25 mouse cellular contexts compared by ENCODE assay signal in genomic region chr13:114909514-114909913, GRCm38 (mm10).
"Had no signal": no experiment of that assay in that cellular context is flagged by ENCODE, and none has a peak within 500 bp of the region (broad histone marks: within the 10 kb centered on the region; RNA-seq: fewer than 3 reads in every experiment).

No protein-coding gene starts in this region.

- H3K9ac ChIP-seq: heart, embryonic 12.5 days; hindbrain, embryonic 12.5 days; hindbrain, embryonic 14.5 days; intestine, embryonic 15.5 days; limb, embryonic 13.5 days; limb, embryonic 15.5 days had no signal

- H3K27ac ChIP-seq: gastrocnemius, adult 2 months; heart, embryonic 10.5 days; hindbrain, embryonic 10.5 days; hindbrain, embryonic 12.5 days; hindbrain, embryonic 14.5 days; intestine, embryonic 15.5 days; layer of hippocampus, adult 2 months; left cerebral cortex, adult 2 months; limb, embryonic 13.5 days; limb, embryonic 15.5 days had no signal

- H3K4me1 ChIP-seq: heart, embryonic 10.5 days; heart, embryonic 12.5 days; hindbrain, embryonic 12.5 days; intestine, embryonic 15.5 days; limb, embryonic 13.5 days; limb, embryonic 15.5 days had no signal

- H3K9me3 ChIP-seq: heart, embryonic 10.5 days; heart, embryonic 12.5 days; hindbrain, embryonic 10.5 days; hindbrain, embryonic 12.5 days; intestine, embryonic 15.5 days; limb, embryonic 13.5 days; limb, embryonic 15.5 days had no signal

- H3K36me3 ChIP-seq: heart, embryonic 10.5 days; heart, embryonic 12.5 days; hindbrain, embryonic 10.5 days; hindbrain, embryonic 12.5 days; intestine, embryonic 15.5 days; limb, embryonic 13.5 days; limb, embryonic 15.5 days had no signal

- DNase-seq: gastrocnemius, adult 2 months; gastrocnemius, postnatal 10 days; gastrocnemius, postnatal 25 days; heart, adult 18-20 months; heart, postnatal 10 days; heart, postnatal 4 days; kidney, adult 18-20 months; kidney, adult 8-10 months; kidney, postnatal 10 days; kidney, postnatal 25 days; kidney, postnatal 4 days; left cerebral cortex, postnatal 4 days had no signal

- H3K4me3 ChIP-seq: gastrocnemius, adult 2 months; heart, embryonic 10.5 days; heart, embryonic 12.5 days; hindbrain, embryonic 10.5 days; hindbrain, embryonic 12.5 days; intestine, embryonic 15.5 days; layer of hippocampus, adult 2 months; left cerebral cortex, adult 2 months; limb, embryonic 13.5 days; limb, embryonic 15.5 days had no signal

- ATAC-seq: hindbrain, embryonic 16.5 days; inflammation-experienced regulatory T-cells, adult 6 months; intestine, embryonic 15.5 days; intestine, postnatal 0 days had no signal

- H3K4me2 ChIP-seq: heart, embryonic 12.5 days; hindbrain, embryonic 12.5 days; hindbrain, embryonic 14.5 days; intestine, embryonic 15.5 days; limb, embryonic 13.5 days; limb, embryonic 15.5 days had no signal

- H3K27me3 ChIP-seq: heart, embryonic 12.5 days; hindbrain, embryonic 12.5 days; intestine, embryonic 15.5 days; limb, embryonic 13.5 days; limb, embryonic 15.5 days had no signal
